Mouse (Mus musculus) thymus, adult 18-20 months (tissue): ENCODE data around the gene Ccdc110.
A peak's percentile ranks its signal among the peaks of the same experiment; 100 is the strongest.

Experiments used
- DNase-seq, 2 experiments: peaks; one replicate each; pipeline ENCODE4 v3.0.0; 2022; ENCODE audit warnings: mixed read lengths in 2 of 2

Ccdc110 gene

GRCm38 (mm10) chr8:45934582-45935014 lies at the start of gene Ccdc110:
TSS of gene Ccdc110 (plus strand) at chr8:45934619.
- DNase-seq = peak; percentile 77 to 79

GRCm38 (mm10) chr8:45885202-45885685 lies 49.2 kb upstream of the Ccdc110 start, which contains the start of gene Pdlim3:
TSS of gene Pdlim3 (plus strand) at chr8:45885461.
- DNase-seq = no peak

- DNase-seq = no peak
Measured at GRCm38 (mm10) chr8:45885775-45886174, 48.6 kb upstream of the Ccdc110 start.

GRCm38 (mm10) chr8:45889737-45890136 lies 44.7 kb upstream of the Ccdc110 start:
- DNase-seq = no peak

- no peak for DNase-seq
Measured at GRCm38 (mm10) chr8:45896590-45896989, 37.8 kb upstream of the Ccdc110 start.

GRCm38 (mm10) chr8:45899783-45900182 lies 34.6 kb upstream of the Ccdc110 start:
- DNase-seq = no peak

- no peak for DNase-seq
Measured at GRCm38 (mm10) chr8:45901626-45902025, 32.8 kb upstream of the Ccdc110 start.

- DNase-seq = no peak
Measured at GRCm38 (mm10) chr8:45903659-45904058, 30.8 kb upstream of the Ccdc110 start.

GRCm38 (mm10) chr8:45905591-45906250 lies 28.7 kb upstream of the Ccdc110 start:
- no peak for DNase-seq

GRCm38 (mm10) chr8:45906251-45906619 lies 28.2 kb upstream of the Ccdc110 start:
- DNase-seq = no peak

- DNase-seq = no peak
Measured at GRCm38 (mm10) chr8:45913707-45914106, 20.7 kb upstream of the Ccdc110 start.

GRCm38 (mm10) chr8:45916496-45916895 lies 17.9 kb upstream of the Ccdc110 start:
- DNase-seq = no peak

- DNase-seq = no peak
Measured at GRCm38 (mm10) chr8:45917040-45917679, 17.3 kb upstream of the Ccdc110 start.

GRCm38 (mm10) chr8:45918891-45919290 lies 15.5 kb upstream of the Ccdc110 start:
- no peak for DNase-seq

GRCm38 (mm10) chr8:45920392-45920791 lies 14.0 kb upstream of the Ccdc110 start:
- DNase-seq = no peak

- DNase-seq = no peak
Measured at GRCm38 (mm10) chr8:45922116-45922515, 12.3 kb upstream of the Ccdc110 start.

- no peak for DNase-seq
Measured at GRCm38 (mm10) chr8:45936986-45937385, 2.6 kb downstream of the Ccdc110 start.

GRCm38 (mm10) chr8:45946283-45946682 lies 11.9 kb downstream of the Ccdc110 start:
- DNase-seq = no peak

- DNase-seq = no peak
Measured at GRCm38 (mm10) chr8:45950622-45951021, 16.2 kb downstream of the Ccdc110 start.

- DNase-seq = no peak
Measured at GRCm38 (mm10) chr8:45970894-45971293, 36.5 kb downstream of the Ccdc110 start.

- DNase-seq = no peak
Measured at GRCm38 (mm10) chr8:45973988-45974505, 39.6 kb downstream of the Ccdc110 start.

- peak; percentile 95 to 96 for DNase-seq
Measured at GRCm38 (mm10) chr8:45975126-45975836, 40.9 kb downstream of the Ccdc110 start, which contains the start of the genes 1700029J07Rik and Ufsp2. TSS of gene 1700029J07Rik (minus strand) at chr8:45975252. TSS of gene Ufsp2 (plus strand) at chr8:45975528.

GRCm38 (mm10) chr8:45975837-45976468 lies 41.5 kb downstream of the Ccdc110 start:
- DNase-seq = no peak
